Mouse (Mus musculus) heart, embryonic 14.5 days (tissue): ENCODE measurements at regions not wholly inside any gene's neighbourhood (a gene's known extent, or its start where the extent isn't known, plus 50 kb on each side); places are given as distances from the start of the nearest gene placed in this dataset.

ENCODE experiments used
- ATAC-seq: fragments of 200-750 bp; cut with Nextera tagmentation; 2 replicates; pipeline ENCODE4 v1.8.0; 2017; ENCODE audit warnings: low read depth, moderate TSS enrichment; ENCODE audit not compliant: insufficient number of reproducible peaks, insufficient read depth, low FRiP score
- H3K27ac ChIP-seq, 2 experiments: fragments of 200-500 bp in 1 of 2; fragments of 300-500 bp in 1 of 2; sonication (generic) in 1 of 2; replicated peaks in 1 of 2; 2 replicates each; pipeline ENCODE4 v1.5.1; 2012 to 2014; ENCODE audit warnings: low read depth in 2 of 2, low read length in 2 of 2, control low read depth in 1 of 2, mild to moderate bottlenecking in 1 of 2, mixed read lengths in 1 of 2; ENCODE audit not compliant: control insufficient read depth in 1 of 2, insufficient read depth in 1 of 2
- H3K27me3 ChIP-seq: fragments of 300-500 bp; sonication (generic); 2 replicates; pipeline ENCODE4 v1.6.1; 2014; ENCODE audit warnings: mild to moderate bottlenecking, low read length, control low read depth; ENCODE audit not compliant: control insufficient read depth, insufficient read depth
- H3K36me3 ChIP-seq: fragments of 300-500 bp; sonication (generic); 2 replicates; pipeline ENCODE4 v1.6.1; 2014; ENCODE audit warnings: mild to moderate bottlenecking, control low read depth, low read length, mixed read lengths; ENCODE audit not compliant: control insufficient read depth, insufficient read depth
- H3K4me1 ChIP-seq, 2 experiments: fragments of 200-500 bp in 1 of 2; fragments of 300-500 bp in 1 of 2; sonication (generic) in 1 of 2; 2 replicates each; pipeline ENCODE4 v1.6.1; 2012 to 2014; ENCODE audit warnings: low read length in 2 of 2, control low read depth in 1 of 2, mixed read lengths in 1 of 2; ENCODE audit not compliant: control insufficient read depth in 2 of 2, insufficient read depth in 2 of 2
- H3K4me2 ChIP-seq: fragments of 300-500 bp; sonication (generic); 2 replicates; pipeline ENCODE4 v1.6.1; 2014; ENCODE audit warnings: mild to moderate bottlenecking, low read length
- H3K4me3 ChIP-seq, 2 experiments: fragments of 200-500 bp in 1 of 2; fragments of 300-500 bp in 1 of 2; sonication (generic) in 1 of 2; 2 replicates each; pipeline ENCODE4 v1.5.1; 2012 to 2014; ENCODE audit warnings: low read length in 2 of 2, mild to moderate bottlenecking in 2 of 2, control low read depth in 1 of 2, low read depth in 1 of 2, moderate library complexity in 1 of 2; ENCODE audit not compliant: control insufficient read depth in 1 of 2, insufficient read depth in 1 of 2
- H3K9ac ChIP-seq: fragments of 300-500 bp; sonication (generic); 2 replicates; pipeline ENCODE4 v1.6.1; 2014; ENCODE audit warnings: mild to moderate bottlenecking, low read length
- H3K9me3 ChIP-seq: fragments of 300-500 bp; sonication (generic); 2 replicates; pipeline ENCODE4 v1.6.1; 2016; ENCODE audit warnings: low read length, control low read depth; ENCODE audit not compliant: control insufficient read depth
- WGBS: fragments of 180-500 bp; shearing (Covaris S2); extraction: QIAGEN DNeasy Blood & Tissue Kit; methylation state at CpG from one replicate; pipeline ENCODE4 v1.1.7; 2014; 5-methylcytosine and 5-hydroxymethylcytosine counted together

DNA sequence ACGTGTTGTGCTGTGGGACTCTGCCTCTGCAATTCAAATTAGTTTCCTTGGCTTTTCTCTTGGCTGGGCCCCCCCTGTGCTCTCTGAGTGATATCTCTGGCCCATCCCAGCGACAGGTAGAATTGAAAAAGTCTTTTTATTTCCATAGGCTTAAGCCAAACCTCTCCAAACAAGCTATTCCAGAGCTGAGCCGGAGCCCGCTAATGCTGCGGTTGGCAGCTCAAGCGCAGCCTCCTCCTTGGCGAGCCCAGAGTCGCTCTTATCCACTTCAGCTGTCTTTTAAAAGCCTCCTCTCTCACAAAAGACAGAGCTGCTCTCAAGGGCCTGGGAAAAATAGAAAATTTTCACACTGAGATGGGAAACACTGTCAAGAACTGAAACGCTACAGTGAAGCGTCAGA lies 712.7 kb downstream of the Nedd1 start:
- Histone ChIP-seq H3K27ac (no peak overlapping the region), H3K4me1 (no peaks in the 10 kb centered on the region), H3K9ac (no peak overlapping the region), H3K36me3 (no peaks in the 10 kb centered on the region), H3K4me2 (no peak overlapping the region), H3K27me3 (no peaks in the 10 kb centered on the region), H3K9me3 (no peaks in the 10 kb centered on the region), H3K4me3 (no peak overlapping the region)
- ATAC-seq = no peak
- 36% methylated on average over 10 of the region's 10 CpGs for WGBS

DNA sequence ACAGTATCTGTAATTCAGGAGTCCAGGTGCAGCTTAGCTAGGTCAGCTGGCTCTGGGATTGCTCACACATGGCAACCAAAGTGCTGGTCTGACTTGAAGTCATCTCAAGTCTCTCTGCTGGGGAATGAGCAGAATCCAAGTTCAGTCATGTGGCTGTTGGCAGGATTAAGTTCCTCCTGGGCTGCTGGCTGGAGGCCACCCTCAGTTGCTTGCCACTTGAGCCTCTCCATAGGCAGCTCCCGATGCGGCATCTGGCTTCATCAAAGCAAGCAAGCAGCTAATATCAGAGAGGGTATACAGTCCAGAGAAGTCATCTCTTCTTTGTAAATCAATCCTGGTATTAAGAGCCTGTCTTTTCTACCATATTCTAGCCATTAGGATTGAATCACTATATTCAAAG lies 714.3 kb downstream of the Nedd1 start:
- Histone ChIP-seq H3K4me3 (no peak overlapping the region), H3K9ac (no peak overlapping the region), H3K27me3 (no peaks in the 10 kb centered on the region), H3K27ac (no peak overlapping the region), H3K4me2 (no peak overlapping the region), H3K4me1 (no peaks in the 10 kb centered on the region), H3K9me3 (no peaks in the 10 kb centered on the region), H3K36me3 (no peaks in the 10 kb centered on the region)
- no peak for ATAC-seq
- 66% methylated on average over 2 of the region's 2 CpGs for WGBS

DNA sequence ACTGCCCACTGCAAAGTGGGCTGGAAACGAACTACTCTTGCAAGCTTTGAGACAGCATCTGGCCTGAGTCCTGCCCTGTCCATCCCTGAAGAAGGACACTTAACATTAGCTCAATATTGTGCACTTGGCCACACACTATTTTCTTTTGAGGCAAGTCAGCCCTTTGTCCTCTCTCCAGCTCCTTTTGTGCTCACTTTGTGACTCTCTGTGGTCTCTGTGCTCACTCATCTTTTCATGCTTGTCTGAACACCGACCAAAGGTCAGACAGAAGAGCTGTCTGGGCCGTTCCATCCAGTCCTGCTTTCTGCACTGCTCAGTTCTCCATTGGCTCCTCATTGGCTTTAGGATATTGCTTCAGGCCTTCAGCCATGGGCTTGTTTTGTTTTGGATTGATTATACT lies 715.8 kb downstream of the Nedd1 start:
- no peaks in the 10 kb centered on the region for H3K4me1 ChIP-seq
- H3K9me3 ChIP-seq = no peaks in the 10 kb centered on the region
- H3K9ac ChIP-seq = no peak overlapping the region
- WGBS = 72% methylated on average over 3 of the region's 3 CpGs
- H3K36me3 ChIP-seq = no peaks in the 10 kb centered on the region
- H3K4me2 ChIP-seq = no peak overlapping the region
- no peaks in the 10 kb centered on the region for H3K27me3 ChIP-seq
- no peak overlapping the region for H3K27ac ChIP-seq
- H3K4me3 ChIP-seq = no peak overlapping the region
- no peak for ATAC-seq

DNA sequence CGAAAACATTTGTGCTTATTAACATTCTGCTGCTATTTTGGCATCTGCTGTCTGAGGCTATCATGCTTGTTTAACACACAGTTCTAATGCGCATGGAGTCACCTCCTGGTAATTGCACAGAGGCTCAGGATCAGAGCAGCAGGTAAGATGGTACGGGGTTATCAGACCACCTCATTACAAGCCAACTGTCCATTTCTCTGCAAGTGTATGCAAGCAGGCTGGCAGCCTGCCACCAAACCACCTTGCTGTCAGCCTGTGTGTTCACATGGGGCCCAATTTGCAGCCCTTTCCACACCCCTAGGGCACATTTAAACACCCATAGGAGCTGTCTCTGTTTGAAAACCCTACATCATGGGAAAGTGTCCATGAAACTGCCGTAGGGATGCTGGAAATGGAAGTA lies 731.2 kb downstream of the Nedd1 start:
- no peaks in the 10 kb centered on the region for H3K9me3 ChIP-seq
- H3K27me3 ChIP-seq = no peaks in the 10 kb centered on the region
- H3K4me3 ChIP-seq = no peak overlapping the region
- no peaks in the 10 kb centered on the region for H3K36me3 ChIP-seq
- no peak overlapping the region for H3K4me2 ChIP-seq
- H3K27ac ChIP-seq = no peak overlapping the region
- WGBS = 73% methylated on average over 4 of the region's 4 CpGs
- H3K4me1 ChIP-seq = peaks cover 0 to 3% of the 10 kb centered on the region in 2 experiments; a peak in 1 of 4 replicates
- no peak for ATAC-seq
- no peak overlapping the region for H3K9ac ChIP-seq

DNA sequence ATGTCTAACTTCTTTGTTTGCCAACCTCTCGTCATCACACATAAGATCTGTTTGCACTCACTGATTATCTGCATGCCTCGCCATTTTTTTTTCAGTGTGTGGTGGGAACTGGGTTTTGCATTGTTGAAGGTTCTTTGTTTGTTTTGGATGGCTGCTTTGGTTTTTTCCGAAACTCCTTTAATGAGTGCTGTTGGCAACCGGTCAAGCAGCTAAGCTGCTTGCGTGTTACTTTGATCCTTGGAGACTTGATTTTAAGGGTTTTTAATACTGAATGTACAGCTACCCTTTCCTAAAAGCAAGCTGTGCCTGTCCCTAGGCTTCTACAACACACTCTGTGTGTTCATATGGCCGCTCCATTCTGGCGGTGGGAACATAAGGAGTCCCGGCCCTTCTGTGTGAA lies 733.9 kb downstream of the Nedd1 start:
- Histone ChIP-seq H3K9me3 (no peaks in the 10 kb centered on the region), H3K27ac (no peak overlapping the region; a peak in 1 of 4 replicates), H3K4me1 (peaks cover 0 to 3% of the 10 kb centered on the region in 2 experiments; a peak in 1 of 4 replicates), H3K27me3 (no peaks in the 10 kb centered on the region), H3K9ac (no peak overlapping the region), H3K4me3 (no peak overlapping the region), H3K36me3 (no peaks in the 10 kb centered on the region), H3K4me2 (no peak overlapping the region)
- no peak for ATAC-seq
- WGBS = 63% methylated on average over 8 of the region's 8 CpGs

DNA sequence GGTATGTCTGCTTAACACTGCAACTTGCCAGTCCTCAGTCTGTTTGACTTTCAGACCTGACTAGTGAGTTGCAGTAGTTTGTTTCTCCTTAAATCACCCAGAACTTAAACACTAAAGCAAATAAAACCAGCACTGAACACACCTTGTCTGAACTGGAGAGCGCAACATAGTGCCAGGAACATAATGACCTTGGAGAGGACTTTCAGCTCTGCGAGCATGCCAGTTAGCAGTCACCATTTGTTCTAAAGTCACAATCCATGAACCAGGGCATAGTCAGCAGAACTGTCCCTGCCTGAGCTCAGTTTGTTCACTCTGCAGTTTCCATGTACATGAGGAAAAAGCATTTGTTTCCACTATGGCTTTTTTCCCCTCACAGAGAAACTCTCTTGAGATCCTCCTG lies 742.4 kb downstream of the Nedd1 start:
- 83% methylated on average over 2 of the region's 2 CpGs for WGBS

DNA sequence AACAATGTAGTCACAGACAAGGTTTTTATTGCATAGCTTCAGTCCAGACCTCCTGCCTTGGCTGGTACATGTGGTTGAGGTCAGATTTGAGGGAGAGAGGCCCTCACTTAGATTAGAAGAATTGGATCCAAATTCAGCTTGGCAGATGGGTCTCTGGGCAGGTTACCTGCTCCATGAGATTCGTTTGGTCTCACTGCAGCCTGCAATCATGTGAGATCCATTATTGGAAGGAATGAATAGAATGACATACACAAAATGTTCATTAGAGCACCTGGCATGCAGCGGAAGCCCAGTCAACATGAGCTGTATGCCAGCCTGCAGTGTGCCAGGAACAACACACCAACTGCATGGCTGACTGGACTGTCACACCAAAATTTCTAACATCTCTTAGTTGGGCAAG lies 750.3 kb downstream of the Nedd1 start:
- no peaks in the 10 kb centered on the region for H3K27me3 ChIP-seq
- H3K36me3 ChIP-seq = no peaks in the 10 kb centered on the region
- no peaks in the 10 kb centered on the region for H3K9me3 ChIP-seq
- no peak overlapping the region for H3K4me2 ChIP-seq
- no peak overlapping the region for H3K4me3 ChIP-seq
- no peak for ATAC-seq
- H3K9ac ChIP-seq = no peak overlapping the region
- H3K27ac ChIP-seq = no peak overlapping the region
- no peaks in the 10 kb centered on the region for H3K4me1 ChIP-seq
- WGBS = 78% methylated on average over 2 of the region's 2 CpGs

More for the DNA sequence above, 742.4 kb downstream of the Nedd1 start:
- Histone ChIP-seq H3K9me3 (no peaks in the 10 kb centered on the region), H3K27me3 (no peaks in the 10 kb centered on the region), H3K27ac (no peak overlapping the region), H3K9ac (no peak overlapping the region), H3K4me3 (no peak overlapping the region), H3K4me1 (no peaks in the 10 kb centered on the region), H3K4me2 (no peak overlapping the region), H3K36me3 (no peaks in the 10 kb centered on the region)
- no peak for ATAC-seq

DNA sequence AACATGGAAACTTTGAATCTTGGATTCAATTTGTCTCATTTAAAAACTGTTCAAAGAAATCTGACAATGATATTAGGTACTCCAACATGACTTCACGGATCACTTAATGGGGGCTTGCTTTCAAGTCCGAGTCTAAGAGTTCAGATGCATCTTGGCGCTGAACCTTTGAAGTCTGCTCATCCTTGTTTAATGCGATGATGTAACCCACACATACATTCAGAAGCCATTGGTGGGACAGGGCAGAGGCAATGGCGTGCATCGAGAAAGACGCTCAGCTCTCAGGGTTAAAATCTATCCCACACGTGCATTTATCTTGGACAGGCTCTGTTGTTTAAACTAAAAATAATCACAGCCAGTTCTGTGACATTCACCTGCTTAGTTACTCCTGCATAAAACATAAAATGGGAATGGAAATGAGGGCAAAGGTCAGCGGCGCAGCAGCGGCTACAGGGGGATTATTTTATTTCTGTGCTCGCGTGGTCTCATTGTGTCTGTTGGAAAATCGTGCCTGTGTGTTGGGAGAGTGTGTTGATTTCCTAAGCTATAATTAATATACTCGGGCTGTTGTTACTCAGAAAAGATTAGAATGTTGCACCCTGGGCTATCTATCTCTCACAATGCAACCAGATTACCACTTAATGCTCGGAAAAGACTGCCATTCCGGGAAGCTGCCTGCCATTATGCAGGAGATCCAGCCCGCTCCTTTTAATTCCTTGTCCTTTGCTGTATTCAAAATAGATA lies 754.5 kb downstream of the Nedd1 start:
- no peak overlapping the region for H3K4me2 ChIP-seq
- H3K27ac ChIP-seq = no peak overlapping the region
- no peaks in the 10 kb centered on the region for H3K4me1 ChIP-seq
- 82% methylated on average over 18 of the region's 18 CpGs for WGBS
- no peak overlapping the region for H3K4me3 ChIP-seq
- H3K9me3 ChIP-seq = no peaks in the 10 kb centered on the region
- H3K27me3 ChIP-seq = no peaks in the 10 kb centered on the region
- H3K36me3 ChIP-seq = no peaks in the 10 kb centered on the region
- no peak overlapping the region for H3K9ac ChIP-seq
- ATAC-seq = no peak
